Mouse (Mus musculus): ENCODE data around the gene C2cd3.

C2cd3 gene

DNA sequence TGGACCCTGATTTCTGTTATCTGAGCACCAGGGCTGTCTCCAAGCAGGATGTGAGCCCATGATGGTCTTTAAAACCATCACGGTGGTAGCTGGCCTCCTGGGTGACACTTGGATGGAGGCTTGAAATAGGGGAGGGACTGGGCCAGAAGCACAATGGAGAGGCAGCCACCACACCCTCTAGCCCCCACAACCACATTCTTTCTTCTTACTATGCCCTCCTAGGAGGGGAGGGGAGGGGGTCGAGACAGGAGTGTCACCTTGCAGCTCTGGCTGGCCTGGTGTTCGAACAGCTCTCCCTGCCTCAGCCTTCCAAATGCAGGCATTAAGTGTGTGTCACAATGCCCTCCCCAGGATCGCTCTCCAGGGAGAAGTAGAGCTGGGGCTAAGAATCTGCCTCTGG, 125.4 kb downstream of the C2cd3 start:
- no peak for DNase-seq (ENCODE audit: low spot score in 2 of 2)

- no peak for DNase-seq (ENCODE audit: low spot score in 2 of 2)
Observed at GRCm38 (mm10) chr7:100497982-100498381, 125.9 kb downstream of the C2cd3 start.

DNA sequence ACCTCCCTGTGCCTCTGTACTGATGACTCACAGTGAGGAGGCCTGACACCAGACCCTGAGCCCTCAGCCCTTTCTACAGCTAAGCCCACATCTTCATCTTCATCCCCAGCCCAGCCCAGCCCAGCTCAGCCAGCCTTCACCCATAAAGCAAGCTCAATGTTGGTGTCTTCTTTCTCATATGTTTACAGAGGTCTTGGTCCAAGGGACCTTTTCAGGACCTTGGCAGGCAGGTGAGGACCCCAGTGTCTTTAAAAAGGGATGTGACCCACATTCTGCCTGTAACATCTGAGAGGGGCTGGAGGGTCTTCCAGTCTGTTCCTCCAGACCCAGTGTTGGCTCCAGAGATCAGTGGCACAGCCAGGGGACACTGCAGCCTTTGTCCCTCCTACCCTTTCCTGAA, 127.4 kb downstream of the C2cd3 start:
- DNase-seq (ENCODE audit: low spot score in 2 of 2): no peak

DNA sequence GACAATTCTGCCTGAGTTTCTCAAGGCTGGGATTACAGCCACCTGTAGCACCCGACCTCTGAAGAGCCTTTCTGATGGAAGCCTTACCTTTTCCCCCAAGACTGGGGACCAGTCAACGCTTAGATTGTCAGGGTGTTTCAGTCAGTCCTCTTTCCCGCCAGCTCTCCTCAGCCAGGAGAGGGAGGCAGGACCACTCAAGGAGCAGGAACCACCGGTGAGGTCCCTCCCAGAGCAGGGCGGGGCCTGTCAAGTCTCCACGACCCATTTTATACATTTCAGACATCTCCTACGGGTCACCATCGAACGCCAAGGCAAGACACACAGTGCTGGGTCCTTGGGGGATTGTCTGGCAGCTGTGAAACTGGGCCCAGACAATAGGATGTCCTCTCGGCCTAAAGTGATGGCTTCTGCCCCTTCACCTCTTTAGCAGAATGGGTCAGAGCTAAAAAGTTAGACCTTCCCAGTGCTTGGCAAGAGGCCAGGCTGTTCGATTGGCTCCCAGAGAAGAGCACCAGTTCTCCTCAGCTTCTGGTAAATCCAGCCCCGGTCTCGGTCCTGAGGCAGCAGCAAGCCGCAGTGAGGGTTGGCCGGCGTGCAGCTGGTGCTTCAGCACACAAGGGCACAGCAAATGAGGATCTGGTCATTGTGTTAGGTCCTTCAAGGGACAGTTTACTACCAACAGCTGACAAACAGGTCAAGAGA, 128.4 kb downstream of the C2cd3 start:
- DNase-seq (ENCODE audit: low spot score in 2 of 2): no peak

- DNase-seq (ENCODE audit: low spot score in 2 of 2): no peak
Observed at GRCm38 (mm10) chr7:100501027-100501843, 129.2 kb downstream of the C2cd3 start.

DNA sequence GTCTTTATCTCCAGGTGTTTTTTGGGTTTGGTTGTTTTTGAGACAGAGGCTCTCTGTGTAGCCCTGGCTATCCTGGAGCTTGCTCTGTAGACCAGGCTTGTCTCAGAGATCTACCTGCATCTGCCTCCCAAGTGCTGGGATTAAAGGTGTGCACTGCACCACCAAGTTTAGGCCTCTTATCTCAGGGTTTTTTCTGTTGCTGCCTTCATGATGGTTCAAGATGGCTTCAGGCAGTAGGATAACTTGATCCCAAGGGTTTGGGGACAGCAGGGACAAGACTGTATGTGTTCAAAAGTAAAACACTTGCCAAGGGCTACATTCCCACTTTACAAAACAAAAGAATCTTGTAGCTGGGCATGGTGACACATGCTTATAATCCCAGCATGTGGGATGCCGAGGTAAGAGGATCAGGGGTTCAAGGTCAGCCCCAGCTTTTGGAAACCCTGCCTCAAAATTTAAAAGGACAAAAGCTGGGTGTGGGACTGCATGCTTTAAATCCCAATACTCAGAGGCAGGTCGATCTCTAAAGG, 129.9 kb downstream of the C2cd3 start:
- DNase-seq (ENCODE audit: low spot score in 2 of 2): no peak

DNA sequence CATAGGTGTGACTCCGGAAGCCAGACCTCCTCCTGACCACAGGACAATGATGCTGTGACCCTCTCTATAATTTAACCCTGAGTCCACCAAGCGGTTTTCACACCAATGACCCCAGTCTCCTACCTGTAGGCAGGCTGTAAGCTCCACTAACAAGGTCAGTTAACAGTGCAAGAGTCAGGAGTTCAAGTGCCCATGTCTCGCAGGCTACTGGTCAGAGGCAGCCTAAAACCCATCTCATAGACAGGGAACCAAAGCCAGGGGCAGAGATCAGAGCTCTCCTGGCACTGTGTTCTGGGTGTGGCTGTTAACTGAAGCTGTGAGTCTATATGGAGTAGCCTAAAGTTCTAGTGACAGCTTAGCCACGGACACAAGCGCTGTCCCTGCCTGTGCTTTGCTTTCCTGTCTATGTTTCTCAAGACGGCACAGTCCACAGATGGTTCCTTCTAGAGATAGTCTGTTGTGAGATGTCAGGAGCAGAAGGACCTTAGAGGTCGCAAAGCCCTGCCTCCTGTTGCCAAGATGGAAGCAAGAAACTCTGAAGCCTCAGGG, 130.4 kb downstream of the C2cd3 start:
- DNase-seq (ENCODE audit: low spot score in 2 of 2): no peak

GRCm38 (mm10) chr7:100503076-100503475, 131.0 kb downstream of the C2cd3 start:
- DNase-seq (ENCODE audit: low spot score in 2 of 2): no peak

GRCm38 (mm10) chr7:100504740-100505487, 132.9 kb downstream of the C2cd3 start:
- DNase-seq (ENCODE audit: low spot score in 2 of 2): no peak

DNA sequence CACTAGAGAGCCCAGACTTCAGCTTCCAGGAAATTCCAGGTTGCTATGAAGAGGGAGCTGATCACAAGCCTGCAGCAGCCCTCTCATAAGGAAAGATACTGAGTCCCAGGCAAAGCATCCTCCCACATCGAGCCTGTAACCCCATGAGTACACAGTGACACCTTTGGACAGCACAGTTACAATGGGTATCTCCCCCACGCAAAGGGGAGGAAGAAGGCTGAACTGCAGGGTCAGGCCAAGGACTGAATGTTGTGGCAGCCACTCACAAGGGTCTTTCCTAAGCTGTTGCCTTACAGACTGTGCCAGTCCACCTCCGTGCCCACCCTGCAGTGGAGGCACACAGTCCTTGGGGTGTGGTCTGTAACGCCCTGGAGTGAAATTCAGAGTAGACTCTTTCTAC, 134.5 kb downstream of the C2cd3 start:
- DNase-seq (ENCODE audit: low spot score in 2 of 2): no peak

DNA sequence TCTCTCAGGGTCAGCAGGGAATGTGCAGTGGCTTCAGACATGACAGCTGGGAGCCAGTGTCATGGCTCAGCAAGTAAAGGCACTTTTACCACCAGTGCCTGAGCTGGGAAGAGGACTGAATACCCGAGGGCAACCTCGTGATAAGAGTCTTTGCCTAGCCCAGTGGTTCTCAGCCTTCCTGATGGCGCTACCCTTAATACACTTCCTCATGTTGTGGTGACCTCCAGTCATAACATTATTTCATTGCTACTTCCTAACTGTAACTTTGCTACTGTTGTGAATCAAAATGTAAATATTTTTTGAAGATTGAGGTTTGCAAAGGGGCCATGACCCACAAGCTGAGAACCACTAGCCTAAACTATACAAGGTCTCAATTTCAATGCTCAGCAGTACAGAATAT, 136.6 kb downstream of the C2cd3 start:
- no peak for DNase-seq (ENCODE audit: low spot score in 2 of 2)

DNA sequence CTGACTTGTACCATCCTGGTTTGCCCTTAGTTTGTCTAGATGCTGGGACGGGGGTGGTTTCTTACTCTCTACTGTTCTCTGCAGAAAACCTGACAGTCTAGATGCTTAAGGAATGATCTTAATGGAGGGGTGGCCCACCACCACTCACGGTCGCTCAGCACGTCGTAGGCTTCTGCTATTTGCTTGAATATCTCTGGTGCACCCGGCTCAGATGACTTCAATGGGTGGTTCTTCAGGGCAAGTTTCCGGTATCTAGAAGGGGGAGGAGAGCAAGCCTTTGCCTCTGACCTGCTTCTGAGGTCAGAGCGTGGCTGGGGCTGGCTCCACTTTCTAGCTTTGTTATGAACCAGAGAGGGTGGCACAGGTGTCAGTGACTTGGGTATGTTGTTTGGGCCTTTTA, 139.6 kb downstream of the C2cd3 start:
- no peak for DNase-seq (ENCODE audit: low spot score in 2 of 2)

- no peak for DNase-seq (ENCODE audit: low spot score in 2 of 2)
Observed at GRCm38 (mm10) chr7:100514573-100514972, 142.5 kb downstream of the C2cd3 start, which contains the start of gene Dnajb13. Dnajb13 (minus strand) TSS chr7:100514960.
